Mouse (Mus musculus) B cell, adult 2 months (primary cell): ENCODE measurements around the gene Kcp.

ENCODE experiments used
- DNase-seq, 2 experiments: peaks; one replicate each; pipeline ENCODE4 v3.0.0; 2022

Gene Kcp

GRCm38 (mm10) chr6:29449858-29450257 lies 57.9 kb downstream of the Kcp start:
- DNase-seq, result no peak

GRCm38 (mm10) chr6:29445354-29445753 lies 62.4 kb downstream of the Kcp start:
- DNase-seq, result no peak

- peak; percentile 68 to 73 for DNase-seq
Measured at GRCm38 (mm10) chr6:29444773-29445172, 63.0 kb downstream of the Kcp start.

- no peak for DNase-seq
Measured at GRCm38 (mm10) chr6:29439789-29440188, 68.0 kb downstream of the Kcp start.

- DNase-seq, result no peak
Measured at GRCm38 (mm10) chr6:29439251-29439650, 68.5 kb downstream of the Kcp start.

- DNase-seq, result no peak
Measured at GRCm38 (mm10) chr6:29436461-29436934, 71.3 kb downstream of the Kcp start.

GRCm38 (mm10) chr6:29435940-29436451 lies 71.8 kb downstream of the Kcp start:
- no peak for DNase-seq

GRCm38 (mm10) chr6:29434911-29435691 lies 72.7 kb downstream of the Kcp start:
- no peak for DNase-seq

- DNase-seq, result no peak
Measured at GRCm38 (mm10) chr6:29433804-29434795, 73.7 kb downstream of the Kcp start.

GRCm38 (mm10) chr6:29433038-29433803 lies 74.5 kb downstream of the Kcp start, which contains the start of gene Flnc:
Flnc (plus strand) TSS chr6:29433256.
- DNase-seq, result no peak

GRCm38 (mm10) chr6:29432676-29433037 lies 75.1 kb downstream of the Kcp start:
- no peak for DNase-seq

GRCm38 (mm10) chr6:29432156-29432555 lies 75.6 kb downstream of the Kcp start:
- no peak for DNase-seq

GRCm38 (mm10) chr6:29431473-29431872 lies 76.3 kb downstream of the Kcp start:
- no peak for DNase-seq

- no peak for DNase-seq
Measured at GRCm38 (mm10) chr6:29430681-29431420, 76.9 kb downstream of the Kcp start.

- DNase-seq, result no peak
Measured at GRCm38 (mm10) chr6:29428171-29428570, 79.6 kb downstream of the Kcp start.

- no peak for DNase-seq
Measured at GRCm38 (mm10) chr6:29426331-29426730, 81.4 kb downstream of the Kcp start.

GRCm38 (mm10) chr6:29425118-29425517 lies 82.6 kb downstream of the Kcp start:
- DNase-seq, result no peak
